Mouse (Mus musculus) forebrain, embryonic 13.5 days (tissue): Measurements from ENCODE around the gene Mageb18. TPM values are rescaled to one million over a fixed set of nuclear protein-coding genes. Genes with fewer than 3 reads are reported as not detected.

Experiments used
- ATAC-seq: fragments of 200-750 bp; cut with Nextera tagmentation; 2 replicates; pipeline ENCODE4 v1.8.0; 2017
- H3K27ac ChIP-seq: fragments of 300-500 bp; sonication (generic); 2 replicates; pipeline ENCODE4 v1.5.1; 2015; ENCODE audit warnings: inconsistent platforms, mild to moderate bottlenecking, moderate library complexity
- H3K27me3 ChIP-seq: fragments of 300-500 bp; sonication (generic); 2 replicates; pipeline ENCODE4 v1.6.1; 2015; ENCODE audit warnings: mild to moderate bottlenecking, inconsistent platforms
- H3K36me3 ChIP-seq: fragments of 300-500 bp; sonication (generic); 2 replicates; pipeline ENCODE4 v1.6.1; 2015; ENCODE audit warnings: mild to moderate bottlenecking, inconsistent platforms; ENCODE audit not compliant: poor library complexity, severe bottlenecking
- H3K4me1 ChIP-seq: fragments of 300-500 bp; sonication (generic); 2 replicates; pipeline ENCODE4 v1.6.1; 2015; ENCODE audit warnings: inconsistent platforms
- H3K4me2 ChIP-seq: fragments of 300-500 bp; sonication (generic); 2 replicates; pipeline ENCODE4 v1.6.1; 2015; ENCODE audit warnings: inconsistent platforms, mild to moderate bottlenecking, moderate library complexity
- H3K4me3 ChIP-seq: fragments of 300-500 bp; sonication (generic); 2 replicates; pipeline ENCODE4 v1.5.1; 2015; ENCODE audit warnings: mild to moderate bottlenecking, inconsistent platforms
- H3K9ac ChIP-seq: fragments of 300-500 bp; sonication (generic); 2 replicates; pipeline ENCODE4 v1.6.1; 2015; ENCODE audit warnings: mild to moderate bottlenecking, inconsistent platforms
- H3K9me3 ChIP-seq: fragments of 300-500 bp; sonication (generic); replicated peaks from 2 replicates; pipeline ENCODE4 v1.6.1; 2016; ENCODE audit warnings: inconsistent platforms
- WGBS: fragments of 180-500 bp; shearing (Covaris S2); methylation state at CpG from one replicate; pipeline ENCODE4 v1.1.7; 2015; 5-methylcytosine and 5-hydroxymethylcytosine counted together
- polyA plus RNA-seq: library from polyadenylated mRNA; unstranded; fragments of >200 nt; fragmentation: Nextera tagmentation; extraction: Ambion mirVana; gene quantifications from 2 replicates; pipeline ENCODE4 v1.2.1, GENCODE M21; 2015

The Mageb18 gene
- polyA plus RNA-seq, 1 experiment from 2014 or later, result not detected

- Histone ChIP-seq H3K9ac (no peak overlapping the region), H3K27ac (no peak overlapping the region), H3K27me3 (no peaks in the 10 kb centered on the region), H3K4me2 (no peak overlapping the region), H3K4me3 (no peak overlapping the region), H3K36me3 (no peaks in the 10 kb centered on the region), H3K9me3 (no peaks in the 10 kb centered on the region), H3K4me1 (no peaks in the 10 kb centered on the region)
- ATAC-seq, result no peak
- 44% methylated on average over 1 of the region's 1 CpGs for WGBS
Observed at GRCm38 (mm10) chrX:92333459-92333858, 265.9 kb downstream of the Mageb18 start.

GRCm38 (mm10) chrX:92323599-92323998 is 275.8 kb downstream of the Mageb18 start:
- no peak overlapping the region for H3K4me3 ChIP-seq
- ATAC-seq, result no peak

GRCm38 (mm10) chrX:92280619-92281018 is 318.8 kb downstream of the Mageb18 start:
- H3K4me2 ChIP-seq, result no peak overlapping the region
- no peak overlapping the region for H3K27ac ChIP-seq
- no peaks in the 10 kb centered on the region; the same call in 1 of the 2 replicates for H3K9me3 ChIP-seq
- H3K4me1 ChIP-seq, result no peaks in the 10 kb centered on the region
- ATAC-seq, result no peak
- H3K27me3 ChIP-seq, result no peaks in the 10 kb centered on the region
- H3K4me3 ChIP-seq, result no peak overlapping the region
- no peak overlapping the region for H3K9ac ChIP-seq
- H3K36me3 ChIP-seq, result no peaks in the 10 kb centered on the region

More at GRCm38 (mm10) chrX:92323599-92323998, 275.8 kb downstream of the Mageb18 start:
- no peaks in the 10 kb centered on the region for H3K4me1 ChIP-seq
- H3K9ac ChIP-seq, result no peak overlapping the region
- no peaks in the 10 kb centered on the region for H3K9me3 ChIP-seq
- H3K27ac ChIP-seq, result no peak overlapping the region
- H3K4me2 ChIP-seq, result no peak overlapping the region
- H3K36me3 ChIP-seq, result no peaks in the 10 kb centered on the region
- 13% methylated on average over 1 of the region's 1 CpGs for WGBS
- no peaks in the 10 kb centered on the region for H3K27me3 ChIP-seq

Other genes starting within 250 kb of the Mageb18 start
- not detected in 2 replicates for gene Gm5941, start 109.6 kb downstream of the Mageb18 start, polyA plus RNA-seq